Mouse (Mus musculus) heart, embryonic 13.5 days (tissue): Measurements from ENCODE around the gene Ptcd2. TPM values are rescaled to one million over a fixed set of nuclear protein-coding genes. Genes with fewer than 3 reads are reported as not detected.
A peak's percentile ranks its signal among the peaks of the same experiment; 100 is the strongest.

Source experiments
- ATAC-seq: fragments of 200-750 bp; cut with Nextera tagmentation; 2 replicates; pipeline ENCODE4 v1.8.0; 2017; ENCODE audit warnings: moderate TSS enrichment; ENCODE audit not compliant: insufficient number of reproducible peaks, low FRiP score, low TSS enrichment; ENCODE audit errors: extremely low read depth
- H3K27ac ChIP-seq: fragments of 300-500 bp; sonication (generic); replicated peaks from 2 replicates; pipeline ENCODE4 v1.5.1; 2015; ENCODE audit warnings: moderate library complexity, mild to moderate bottlenecking, inconsistent platforms
- H3K27me3 ChIP-seq: fragments of 300-500 bp; sonication (generic); replicated peaks from 2 replicates; pipeline ENCODE4 v1.6.1; 2015; ENCODE audit warnings: mild to moderate bottlenecking, inconsistent platforms
- H3K36me3 ChIP-seq: fragments of 300-500 bp; sonication (generic); 2 replicates; pipeline ENCODE4 v1.6.1; 2015; ENCODE audit warnings: mild to moderate bottlenecking, inconsistent platforms
- H3K4me1 ChIP-seq: fragments of 300-500 bp; sonication (generic); 2 replicates; pipeline ENCODE4 v1.6.1; 2015; ENCODE audit warnings: inconsistent platforms
- H3K4me2 ChIP-seq: fragments of 300-500 bp; sonication (generic); 2 replicates; pipeline ENCODE4 v1.6.1; 2015; ENCODE audit warnings: inconsistent platforms, mild to moderate bottlenecking, moderate library complexity
- H3K4me3 ChIP-seq: fragments of 300-500 bp; sonication (generic); 2 replicates; pipeline ENCODE4 v1.5.1; 2015; ENCODE audit warnings: moderate library complexity, mild to moderate bottlenecking, inconsistent platforms
- H3K9ac ChIP-seq: fragments of 300-500 bp; sonication (generic); 2 replicates; pipeline ENCODE4 v1.6.1; 2015; ENCODE audit warnings: inconsistent platforms, mild to moderate bottlenecking, moderate library complexity
- H3K9me3 ChIP-seq: fragments of 300-500 bp; sonication (generic); 2 replicates; pipeline ENCODE4 v1.6.1; 2016; ENCODE audit warnings: inconsistent platforms
- WGBS: fragments of 180-500 bp; shearing (Covaris S2); methylation state at CpG from one replicate; pipeline ENCODE4 v1.1.7; 2015; ENCODE audit warnings: mixed read lengths; 5-methylcytosine and 5-hydroxymethylcytosine counted together
- polyA plus RNA-seq: library from polyadenylated mRNA; unstranded; fragments of >200 nt; fragmentation: Nextera tagmentation; extraction: Ambion mirVana; gene quantifications from 2 replicates; pipeline ENCODE4 v1.2.1, GENCODE M21; 2015

Ptcd2 gene
- 55.3 and 57.8 TPM in 2 replicates for polyA plus RNA-seq

DNA sequence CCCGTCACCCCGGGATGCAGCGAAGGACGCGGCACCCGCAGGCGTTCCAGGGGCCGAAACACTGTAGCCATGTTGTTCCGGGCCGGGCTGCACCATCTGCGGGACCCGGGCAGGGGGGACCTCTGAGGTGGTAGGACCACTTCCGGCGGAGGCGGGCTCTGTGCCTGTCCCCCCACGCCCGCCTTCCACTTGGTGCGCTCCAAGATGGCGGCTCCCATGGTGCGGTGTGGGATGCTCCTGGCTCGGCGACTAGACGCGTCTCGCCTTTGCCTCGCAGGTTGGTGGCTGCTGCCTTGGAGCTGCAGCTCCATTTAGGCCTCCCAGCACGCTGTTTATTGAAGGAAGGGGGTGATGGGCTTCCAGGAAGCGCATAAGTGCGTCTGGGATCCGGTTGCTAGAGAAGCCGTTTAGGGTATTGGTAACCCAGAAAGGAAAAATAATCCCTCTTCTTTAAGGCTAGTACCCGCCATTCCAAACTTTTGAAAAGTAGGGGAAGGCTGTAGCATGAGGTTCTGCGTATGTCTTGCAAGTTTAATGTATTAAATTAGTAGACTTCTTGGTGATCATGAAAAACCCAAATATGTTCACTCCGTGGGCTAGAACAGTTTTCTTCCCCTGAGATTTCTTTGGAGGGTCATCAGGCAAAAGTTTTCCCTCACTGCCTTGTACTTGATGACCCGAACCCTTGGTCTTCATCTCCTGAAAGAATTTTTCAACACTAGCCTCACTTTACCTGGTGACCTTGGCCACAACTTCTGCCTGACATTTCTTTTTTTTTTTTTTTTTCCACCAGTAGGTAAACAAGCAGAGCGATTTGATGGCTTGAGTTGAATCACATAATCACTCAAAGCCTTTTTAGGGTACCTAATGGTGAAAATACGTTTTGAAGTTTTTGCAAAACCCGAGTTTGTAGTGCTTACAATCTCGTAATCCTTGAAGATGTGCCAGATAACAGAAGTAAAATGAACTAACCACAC lies at the start of gene Ptcd2, which contains the start of gene Mrps27:
Gene Ptcd2, minus strand, starts transcription at position 107 of the 977 bp plus-strand sequence.
Gene Mrps27, plus strand, starts transcription at position 188 of the 977 bp plus-strand sequence.
- peaks cover 34% of the 10 kb centered on the region for H3K4me1 ChIP-seq
- peak; percentile 94 for ATAC-seq
- H3K4me3 ChIP-seq, result peak within 1 kb of the TSS; percentile 88
- H3K9ac ChIP-seq, result peak within 1 kb of the TSS; percentile 94
- H3K4me2 ChIP-seq, result peak within 1 kb of the TSS; percentile 86
- H3K27me3 ChIP-seq, result no peaks in the 10 kb centered on the region
- 4% methylated on average over 39 of the region's 39 CpGs for WGBS
- no peaks in the 10 kb centered on the region for H3K9me3 ChIP-seq
- H3K27ac ChIP-seq, result peak within 1 kb of the TSS; percentile 93
- peaks cover 49% of the 10 kb centered on the region for H3K36me3 ChIP-seq

GRCm38 (mm10) chr13:99393128-99393527 lies 48.6 kb upstream of the Ptcd2 start:
- Histone ChIP-seq H3K36me3 (peaks cover 8% of the 10 kb centered on the region), H3K4me3 (no peak overlapping the region), H3K9ac (no peak overlapping the region), H3K4me2 (no peak overlapping the region), H3K4me1 (peaks cover 25% of the 10 kb centered on the region), H3K27ac (no peak overlapping the region), H3K9me3 (no peaks in the 10 kb centered on the region), H3K27me3 (no peaks in the 10 kb centered on the region)
- no peak for ATAC-seq
- WGBS, result 85% methylated on average over 3 of the region's 3 CpGs

DNA sequence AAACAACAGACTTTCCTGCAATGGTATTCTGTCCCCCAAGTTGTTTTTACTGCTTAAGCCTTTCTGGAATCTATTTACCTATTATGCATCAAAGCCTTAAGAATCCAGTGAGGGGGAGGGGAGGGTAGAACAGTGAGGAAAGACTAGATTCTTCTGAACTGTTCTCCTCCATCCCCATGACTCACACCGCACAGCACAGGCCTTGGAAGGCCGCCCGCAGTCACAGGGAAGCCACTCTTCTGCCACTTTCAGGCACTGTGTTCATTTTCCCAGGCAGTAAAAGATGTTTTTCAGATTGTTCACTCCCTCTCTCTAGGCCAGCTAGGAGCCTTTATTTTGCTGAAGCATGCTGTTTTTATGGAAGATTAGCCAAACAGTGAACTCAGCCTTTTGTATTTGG lies 46.9 kb upstream of the Ptcd2 start:
- WGBS, result 76% methylated on average over 3 of the region's 3 CpGs
- no peak overlapping the region for H3K4me3 ChIP-seq
- H3K36me3 ChIP-seq, result peaks cover 8% of the 10 kb centered on the region; the same call in 1 of the 2 replicates
- ATAC-seq, result no peak
- no peaks in the 10 kb centered on the region for H3K27me3 ChIP-seq
- H3K4me2 ChIP-seq, result no peak overlapping the region
- peaks cover 19% of the 10 kb centered on the region for H3K4me1 ChIP-seq
- H3K27ac ChIP-seq, result no peak overlapping the region
- H3K9ac ChIP-seq, result no peak overlapping the region
- no peaks in the 10 kb centered on the region for H3K9me3 ChIP-seq

DNA sequence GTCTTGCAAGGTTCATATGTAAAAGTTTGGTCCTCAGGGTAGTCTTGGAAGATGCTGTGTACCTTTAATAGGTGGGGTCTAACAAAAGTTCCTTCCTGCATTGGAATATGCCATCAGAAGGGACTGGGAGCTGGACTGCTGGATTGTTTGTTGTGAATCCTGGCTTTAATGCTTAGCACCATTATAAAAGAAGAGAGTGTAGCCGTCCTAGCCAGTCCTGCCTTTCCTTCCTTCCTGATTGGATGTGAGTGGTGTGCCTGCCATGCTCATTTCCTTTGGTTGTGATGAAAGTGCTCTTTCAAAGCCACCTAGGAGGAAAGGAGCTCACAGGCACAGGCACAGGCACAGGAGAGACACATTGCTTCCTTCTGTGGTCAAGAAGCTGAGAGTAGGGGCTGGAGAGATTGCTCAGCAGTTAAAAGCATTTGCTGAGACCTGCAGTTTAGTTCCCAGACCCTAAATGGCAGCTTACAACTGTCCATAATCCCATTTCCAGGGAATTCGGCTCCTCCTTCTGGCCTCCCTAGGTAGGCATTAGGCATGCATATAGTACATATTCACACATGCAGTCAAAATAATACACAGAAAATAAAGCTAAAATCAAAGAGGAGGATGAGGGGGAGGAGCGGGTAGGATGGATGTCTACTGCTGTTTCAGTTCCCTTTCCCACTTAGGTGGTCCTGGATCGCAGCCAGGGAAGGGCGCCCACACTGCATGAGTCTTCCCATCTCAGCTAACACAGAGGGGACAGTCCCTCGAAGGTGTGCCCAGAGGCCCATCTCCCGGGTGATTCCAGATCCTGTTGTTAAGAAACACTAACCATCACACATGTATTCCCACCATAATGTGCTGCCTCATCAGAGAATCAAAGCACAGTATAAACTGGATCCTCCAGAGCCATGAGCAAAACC lies 43.7 kb upstream of the Ptcd2 start:
- H3K4me1 ChIP-seq, result peaks cover 9% of the 10 kb centered on the region; the same call in 1 of the 2 replicates
- no peak for ATAC-seq
- no peaks in the 10 kb centered on the region for H3K9me3 ChIP-seq
- H3K4me2 ChIP-seq, result no peak overlapping the region
- no peak overlapping the region for H3K4me3 ChIP-seq
- no peaks in the 10 kb centered on the region for H3K27me3 ChIP-seq
- H3K27ac ChIP-seq, result no peak overlapping the region
- H3K9ac ChIP-seq, result no peak overlapping the region
- whole genome bisulfite sequencing, result 72% methylated on average over 7 of the region's 7 CpGs
- H3K36me3 ChIP-seq, result 0 out of 2 replicates have a peak, but pooled peaks cover 8% of the 10 kb centered on the region

DNA sequence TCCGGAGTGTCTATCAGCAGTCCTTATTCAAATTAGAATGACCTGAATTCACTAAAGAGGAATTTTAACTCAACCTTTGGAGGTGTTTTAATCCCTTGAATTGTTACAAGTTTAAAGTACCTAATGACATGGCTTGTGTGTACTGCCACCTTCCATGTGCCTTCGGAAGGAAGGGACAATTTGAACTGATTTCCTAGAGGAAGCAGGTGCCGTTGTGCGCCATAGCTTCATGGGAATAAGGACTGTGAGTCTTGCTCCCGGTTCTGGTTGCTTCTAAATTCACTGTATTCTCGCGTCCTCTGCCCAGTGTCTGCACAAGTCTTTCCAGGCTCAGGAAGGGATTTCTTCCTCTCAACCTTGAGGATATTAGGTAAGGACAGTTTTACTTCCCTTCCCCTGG lies 41.8 kb upstream of the Ptcd2 start:
- Histone ChIP-seq H3K27ac (0 out of 2 replicates have a peak overlapping the region, but pooled peaks have one; percentile 2), H3K27me3 (no peaks in the 10 kb centered on the region), H3K4me1 (peaks cover 7% of the 10 kb centered on the region; the same call in 1 of the 2 replicates), H3K9ac (no peak overlapping the region), H3K4me2 (no peak overlapping the region), H3K4me3 (no peak overlapping the region), H3K36me3 (peaks cover 14% of the 10 kb centered on the region; the same call in 1 of the 2 replicates), H3K9me3 (no peaks in the 10 kb centered on the region)
- ATAC-seq, result no peak
- WGBS, result 86% methylated on average over 7 of the region's 7 CpGs

DNA sequence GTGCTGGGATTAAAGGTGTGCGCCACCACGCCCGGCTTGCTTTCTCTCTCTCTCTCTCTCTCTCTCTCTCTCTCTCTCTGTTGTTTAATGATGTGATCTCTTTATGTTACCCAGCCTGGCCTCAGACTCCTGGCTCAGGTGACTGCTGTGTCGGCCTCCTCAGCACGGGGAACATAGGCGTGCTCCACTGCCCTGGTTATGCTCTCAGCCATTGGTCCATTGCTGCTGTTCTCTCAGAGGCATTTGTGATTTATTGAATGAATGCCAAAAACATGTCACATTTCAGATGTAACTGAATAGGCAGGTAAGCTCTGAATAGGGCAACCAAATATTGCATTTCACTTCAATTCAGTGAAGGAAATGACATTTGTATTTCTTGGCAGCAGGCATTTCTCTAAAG lies 41.4 kb upstream of the Ptcd2 start:
- no peaks in the 10 kb centered on the region for H3K9me3 ChIP-seq
- peaks cover 5% of the 10 kb centered on the region; the same call in 1 of the 2 replicates for H3K4me1 ChIP-seq
- no peak overlapping the region for H3K9ac ChIP-seq
- no peak overlapping the region for H3K27ac ChIP-seq
- 85% methylated on average over 6 of the region's 6 CpGs for WGBS
- peaks cover 18% of the 10 kb centered on the region; the same call in 1 of the 2 replicates for H3K36me3 ChIP-seq
- ATAC-seq, result no peak
- no peaks in the 10 kb centered on the region for H3K27me3 ChIP-seq
- no peak overlapping the region for H3K4me2 ChIP-seq
- H3K4me3 ChIP-seq, result no peak overlapping the region

DNA sequence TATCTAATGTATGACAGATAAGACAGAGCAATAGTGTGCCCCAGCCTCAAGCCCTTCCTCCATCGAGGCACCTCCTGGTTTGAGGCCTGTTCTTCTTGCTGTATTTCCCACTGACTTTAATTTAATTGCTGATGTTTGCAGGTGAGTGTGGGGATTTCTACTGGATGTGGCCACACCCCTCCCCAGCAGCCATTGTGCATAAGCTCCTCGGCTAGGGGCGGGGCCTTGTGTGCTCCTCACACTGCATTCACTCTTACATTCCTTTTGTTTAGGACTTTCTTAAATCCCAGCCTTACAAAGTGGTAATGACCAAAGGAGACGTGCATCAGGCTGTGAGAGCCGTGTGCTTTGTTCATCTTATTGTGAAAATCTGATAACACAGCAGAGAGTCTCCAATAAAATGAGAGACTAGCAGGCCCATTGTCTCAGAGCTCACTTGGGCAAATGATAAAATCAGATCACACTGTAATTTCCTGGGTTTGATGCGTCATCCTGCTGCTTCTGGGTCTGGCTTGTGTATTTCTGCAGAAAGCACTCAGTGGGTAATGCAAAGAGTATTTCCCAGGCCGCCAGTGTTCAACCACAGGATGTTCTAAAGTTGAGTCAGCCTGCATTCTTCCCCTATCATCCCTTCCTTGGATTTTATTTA lies 40.2 kb upstream of the Ptcd2 start:
- WGBS, result 69% methylated on average over 7 of the region's 7 CpGs
- ATAC-seq, result no peak

GRCm38 (mm10) chr13:99382373-99382772 lies 37.9 kb upstream of the Ptcd2 start:
- Histone ChIP-seq H3K4me3 (no peak overlapping the region), H3K9ac (no peak overlapping the region), H3K4me1 (peaks cover 5% of the 10 kb centered on the region; the same call in 1 of the 2 replicates), H3K9me3 (no peaks in the 10 kb centered on the region), H3K4me2 (no peak overlapping the region), H3K27me3 (no peaks in the 10 kb centered on the region), H3K27ac (no peak overlapping the region), H3K36me3 (peaks cover 18% of the 10 kb centered on the region)
- ATAC-seq, result no peak
- WGBS, result 34% methylated on average over 6 of the region's 6 CpGs

More for the DNA sequence above, 40.2 kb upstream of the Ptcd2 start:
- Histone ChIP-seq H3K4me1 (peaks cover 5% of the 10 kb centered on the region; the same call in 1 of the 2 replicates), H3K36me3 (peaks cover 15% of the 10 kb centered on the region), H3K27me3 (no peaks in the 10 kb centered on the region), H3K9ac (no peak overlapping the region), H3K9me3 (no peaks in the 10 kb centered on the region), H3K4me2 (no peak overlapping the region), H3K27ac (peak overlapping the region; percentile 51), H3K4me3 (no peak overlapping the region)

- H3K9me3 ChIP-seq, result no peaks in the 10 kb centered on the region
- H3K27me3 ChIP-seq, result no peaks in the 10 kb centered on the region
- H3K4me1 ChIP-seq, result peaks cover 6% of the 10 kb centered on the region; the same call in 1 of the 2 replicates
- WGBS, result 76% methylated on average over 1 of the region's 1 CpGs
- H3K27ac ChIP-seq, result no peak overlapping the region
- H3K4me3 ChIP-seq, result no peak overlapping the region
- H3K9ac ChIP-seq, result no peak overlapping the region
- no peak overlapping the region for H3K4me2 ChIP-seq
- no peak for ATAC-seq
- H3K36me3 ChIP-seq, result peaks cover 13% of the 10 kb centered on the region
These were observed 33.7 kb upstream of the Ptcd2 start for GRCm38 (mm10) chr13:99378223-99378622.

DNA sequence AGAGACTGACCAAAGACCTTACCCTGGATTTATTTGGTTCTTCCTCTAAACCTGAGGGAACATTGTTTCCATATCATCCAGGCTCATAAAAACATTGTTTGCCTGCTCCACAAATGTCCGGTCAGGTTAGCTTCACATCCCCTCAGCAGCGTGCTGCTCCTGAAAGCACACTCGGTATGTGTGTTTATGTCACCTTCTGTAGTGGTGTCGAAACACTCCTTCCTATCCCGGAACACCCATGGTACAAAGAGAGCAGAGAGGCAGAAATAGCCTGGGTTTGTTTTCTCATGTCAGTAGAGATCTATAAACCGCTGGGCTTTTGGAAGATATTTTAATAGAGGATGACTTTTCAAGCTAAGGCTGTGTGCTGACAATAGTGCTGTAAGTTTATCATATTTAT lies 32.5 kb upstream of the Ptcd2 start:
- peaks cover 13% of the 10 kb centered on the region for H3K36me3 ChIP-seq
- H3K4me3 ChIP-seq, result no peak overlapping the region
- 61% methylated on average over 6 of the region's 6 CpGs for WGBS
- H3K9me3 ChIP-seq, result no peaks in the 10 kb centered on the region
- no peak overlapping the region for H3K9ac ChIP-seq
- ATAC-seq, result no peak
- no peak overlapping the region for H3K27ac ChIP-seq
- peaks cover 6% of the 10 kb centered on the region; the same call in 1 of the 2 replicates for H3K4me1 ChIP-seq
- no peak overlapping the region for H3K4me2 ChIP-seq
- no peaks in the 10 kb centered on the region for H3K27me3 ChIP-seq
